Mouse (Mus musculus) cerebellum, adult 18-20 months (tissue): Measurements from ENCODE around the gene Slc25a18.

Experiments used
- DNase-seq, 2 experiments: peaks; one replicate each; pipeline ENCODE4 v3.0.0; 2021

The Slc25a18 gene

GRCm38 (mm10) chr6:120773149-120773628 is at the start of gene Slc25a18:
TSS of gene Slc25a18 (plus strand) at chr6:120773578.
- peak in 1 of 2 experiments; percentile 19 for DNase-seq

- peak in 1 of 2 experiments; percentile 15 for DNase-seq
Measured at GRCm38 (mm10) chr6:120725986-120726385, 47.4 kb upstream of the Slc25a18 start.

- DNase-seq = no peak
Measured at GRCm38 (mm10) chr6:120736011-120736410, 37.4 kb upstream of the Slc25a18 start.

GRCm38 (mm10) chr6:120736566-120736965 is 36.8 kb upstream of the Slc25a18 start:
- peak; percentile 41 to 57 for DNase-seq

GRCm38 (mm10) chr6:120743130-120743529 is 30.2 kb upstream of the Slc25a18 start:
- no peak for DNase-seq

GRCm38 (mm10) chr6:120744266-120744665 is 29.1 kb upstream of the Slc25a18 start:
- no peak for DNase-seq

- DNase-seq = no peak
Measured at GRCm38 (mm10) chr6:120746416-120746815, 27.0 kb upstream of the Slc25a18 start.

- no peak for DNase-seq
Measured at GRCm38 (mm10) chr6:120761151-120761550, 12.2 kb upstream of the Slc25a18 start.

- DNase-seq = no peak
Measured at GRCm38 (mm10) chr6:120769972-120770371, 3.4 kb upstream of the Slc25a18 start.

GRCm38 (mm10) chr6:120771366-120771765 is 2.0 kb upstream of the Slc25a18 start:
- DNase-seq = no peak

- DNase-seq = no peak
Measured at GRCm38 (mm10) chr6:120772025-120772424, 1.4 kb upstream of the Slc25a18 start.

GRCm38 (mm10) chr6:120773763-120774162 is 385 bp downstream of the Slc25a18 start:
- DNase-seq = no peak

GRCm38 (mm10) chr6:120776286-120776685 is 2.9 kb downstream of the Slc25a18 start:
- DNase-seq = no peak

GRCm38 (mm10) chr6:120777533-120777932 is 4.2 kb downstream of the Slc25a18 start:
- DNase-seq = no peak

GRCm38 (mm10) chr6:120778226-120778625 is 4.8 kb downstream of the Slc25a18 start:
- no peak for DNase-seq

GRCm38 (mm10) chr6:120782948-120783347 is 9.6 kb downstream of the Slc25a18 start:
- no peak for DNase-seq

GRCm38 (mm10) chr6:120784351-120784750 is 11.0 kb downstream of the Slc25a18 start:
- no peak for DNase-seq

GRCm38 (mm10) chr6:120788068-120788607 is 14.8 kb downstream of the Slc25a18 start:
- no peak for DNase-seq

GRCm38 (mm10) chr6:120788904-120789303 is 15.5 kb downstream of the Slc25a18 start:
- DNase-seq = no peak

- DNase-seq = no peak
Measured at GRCm38 (mm10) chr6:120790153-120790552, 16.8 kb downstream of the Slc25a18 start.

- no peak for DNase-seq
Measured at GRCm38 (mm10) chr6:120790717-120791116, 17.3 kb downstream of the Slc25a18 start.

- no peak for DNase-seq
Measured at GRCm38 (mm10) chr6:120792947-120793346, 19.6 kb downstream of the Slc25a18 start.

- DNase-seq = no peak
Measured at GRCm38 (mm10) chr6:120795422-120796086, 22.2 kb downstream of the Slc25a18 start.

GRCm38 (mm10) chr6:120796111-120796510 is 22.7 kb downstream of the Slc25a18 start:
- peak in 1 of 2 experiments; percentile 37 for DNase-seq

- peak; percentile 33 to 44 for DNase-seq
Measured at GRCm38 (mm10) chr6:120798019-120798418, 24.6 kb downstream of the Slc25a18 start.
